ENCODE assay signal across 10 mouse cellular contexts in the genomic region with DNA sequence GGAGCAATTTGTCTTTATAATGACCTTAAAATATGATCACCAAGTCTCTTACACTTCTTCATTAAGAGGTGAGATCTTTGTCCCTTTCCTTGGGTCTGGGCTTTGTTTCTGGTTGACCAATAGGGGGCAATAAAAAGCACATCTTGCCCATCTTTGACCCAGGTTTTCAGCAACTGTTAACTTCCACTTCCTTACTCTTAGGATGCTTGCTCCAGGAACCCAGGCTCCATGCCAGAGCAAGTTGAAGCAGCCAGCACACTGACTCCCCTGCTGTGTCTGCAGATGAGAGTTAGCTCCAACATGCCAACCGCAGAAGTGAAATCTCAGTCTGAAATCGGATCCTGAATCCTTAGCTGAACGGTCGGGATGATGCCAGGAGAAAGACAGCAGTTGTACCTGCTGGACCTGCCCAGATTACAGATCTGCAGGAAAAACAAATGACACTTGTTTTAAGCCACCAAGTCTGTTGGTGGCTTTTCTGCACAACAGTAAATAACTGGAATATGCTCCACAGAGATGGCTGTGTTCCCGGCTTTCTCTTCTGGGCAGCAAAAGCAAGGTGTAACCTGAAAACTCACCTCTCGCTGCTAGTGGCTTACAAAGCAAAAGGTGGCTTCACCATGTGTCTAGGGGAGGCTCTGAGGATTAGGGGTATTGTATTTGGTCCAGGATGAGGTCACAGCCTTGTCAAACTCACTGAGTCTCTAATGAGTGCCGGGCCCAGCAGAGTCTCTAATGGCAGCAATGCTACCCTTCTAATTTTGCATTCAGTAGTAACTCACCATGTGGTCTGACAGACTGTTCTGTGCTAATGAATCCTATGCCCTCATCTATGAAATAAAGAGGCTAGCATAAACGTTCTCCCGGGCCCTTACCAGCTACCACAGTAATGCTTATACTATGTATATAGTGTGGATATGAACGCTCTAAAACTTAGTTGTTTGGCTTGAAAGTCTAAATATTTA.
DNase-seq lines count a peak whose midpoint lies in the region; ATAC-seq and TF ChIP-seq lines count a peak whose summit lies in the region.
"Had no signal": no experiment of that assay in that cellular context is flagged by ENCODE, and none has a peak within 500 bp of the region (broad histone marks: within the 10 kb centered on the region; RNA-seq: fewer than 3 reads in every experiment).

No protein-coding gene starts in this region.

- TF ChIP-seq CTCF in Patski (IDR thresholded peaks at IDR 0.05), result peak; percentile 24

- ATAC-seq in Patski, result peak; percentile 39

- in situ Hi-C loops in Patski (cut with MboI; ENCODE audit: low pct_unique_long_range_greater_than_20kb), result no loop called here

- intact Hi-C loops in left cerebral cortex, postnatal 4 days (cut with DNase I), result no loop called here
- intact Hi-C loops in heart, postnatal 25 days (cut with DNase I), result no loop called here
- intact Hi-C loops in heart, postnatal 36 days (cut with DNase I), result no loop called here

- POLR2A ChIA-PET in Patski (lab: Charles Lee), result no interaction called here

- CTCF ChIA-PET in Patski (lab: Charles Lee), result interaction anchor here (0.9 kb wide), 1 partner anchor 8 kb away, joined by 3 read pairs; no protein-coding TSS in a partner anchor

- DNase-seq in left cerebral cortex, postnatal 4 days, result peak; percentile 81
- no peak for DNase-seq in left cerebral cortex, adult 11 months (ENCODE audit: low spot score)
- no peak for DNase-seq in Patski (ENCODE audit: low read depth, low spot score)
- DNase-seq in cerebellum, postnatal 14 days, result peak; percentile 81 to 88
- peak; percentile 30 to 48 for DNase-seq in layer of hippocampus, postnatal 10 days (ENCODE audit: low spot score in 2 of 2)
- DNase-seq in heart, postnatal 25 days (ENCODE audit: low spot score), result no peak
- DNase-seq in adrenal gland, postnatal 25 days, result no peak
- no peak for DNase-seq in heart, postnatal 36 days

- no peaks in the 10 kb centered on the region for H3K27me3 ChIP-seq in Patski
- H3K27me3 ChIP-seq: kidney, embryonic 15.5 days; limb, embryonic 12.5 days had no signal

Comparison
In these comparisons a context has a peak if more than half of its experiments do, and no peak if none do; other contexts are left out.
1. DNase-seq: peak in left cerebral cortex, postnatal 4 days (single experiment), cerebellum, postnatal 14 days (2 of 2) and layer of hippocampus, postnatal 10 days (2 of 2); none in left cerebral cortex, adult 11 months (single experiment), Patski (single experiment), heart, postnatal 25 days (single experiment), adrenal gland, postnatal 25 days (single experiment) and heart, postnatal 36 days (0 of 2).